Mouse (Mus musculus) granulocyte monocyte progenitor cell, adult 5-6 weeks (primary cell): ENCODE measurements around the gene Il17d. TPM values are rescaled to one million over a fixed set of nuclear protein-coding genes. Genes with fewer than 3 reads are reported as not detected.

ENCODE experiments used
- ATAC-seq: replicated peaks from 2 replicates; pipeline ENCODE4 v1.8.0; 2016; ENCODE audit warnings: mild to moderate bottlenecking, moderate TSS enrichment, inconsistent platforms; ENCODE audit not compliant: poor library complexity, severe bottlenecking
- total RNA-seq, 2 experiments: library from RNA; stranded (forward) in 1 of 2; stranded (reverse) in 1 of 2; fragments of 200-712, 200-1000 nt in 1 of 2; fragments of >200 nt in 1 of 2; fragmentation: Nextera tagmentation in 1 of 2; gene quantifications; 2 replicates each; pipeline ENCODE4 v1.2.3; 2014 to 2017

Il17d gene
- total RNA-seq (2014; fragmentation: Nextera tagmentation) (not detected in 2 replicates), total RNA-seq (2017) (not detected in 2 replicates)

GRCm38 (mm10) chr14:57524671-57525387, at the start of gene Il17d:
Gene Il17d, plus strand, starts transcription at chr14:57524777.
- peak; percentile 6; the same call in 1 of the 2 replicates for ATAC-seq

- no peak for ATAC-seq
These were observed 49.5 kb upstream of the Il17d start for GRCm38 (mm10) chr14:57475057-57475456.

- ATAC-seq: no peak
These were observed 42.3 kb upstream of the Il17d start for GRCm38 (mm10) chr14:57482262-57482661.

GRCm38 (mm10) chr14:57484183-57484582, 40.4 kb upstream of the Il17d start:
- no peak for ATAC-seq

GRCm38 (mm10) chr14:57489696-57490095, 34.9 kb upstream of the Il17d start:
- ATAC-seq: no peak

- no peak for ATAC-seq
These were observed 30.7 kb upstream of the Il17d start for GRCm38 (mm10) chr14:57493840-57494239.

GRCm38 (mm10) chr14:57503729-57504128, 20.8 kb upstream of the Il17d start:
- ATAC-seq: no peak

GRCm38 (mm10) chr14:57509554-57509953, 15.0 kb upstream of the Il17d start:
- no peak for ATAC-seq

GRCm38 (mm10) chr14:57515156-57515762, 9.3 kb upstream of the Il17d start:
- no peak for ATAC-seq

- ATAC-seq: no peak
These were observed 7.6 kb upstream of the Il17d start for GRCm38 (mm10) chr14:57517001-57517400.

- ATAC-seq: no peak
These were observed 815 bp upstream of the Il17d start for GRCm38 (mm10) chr14:57523762-57524161.

GRCm38 (mm10) chr14:57525388-57526049, 942 bp downstream of the Il17d start:
- peak; percentile 60 for ATAC-seq

- ATAC-seq: no peak
These were observed 1.6 kb downstream of the Il17d start for GRCm38 (mm10) chr14:57526050-57526623.

- ATAC-seq: peak; percentile 63
These were observed 2.5 kb downstream of the Il17d start for GRCm38 (mm10) chr14:57527122-57527521.

- no peak for ATAC-seq
These were observed 3.0 kb downstream of the Il17d start for GRCm38 (mm10) chr14:57527598-57527997.

GRCm38 (mm10) chr14:57529086-57529785, 4.7 kb downstream of the Il17d start:
- ATAC-seq: peak; percentile 15

- ATAC-seq: no peak
These were observed 5.4 kb downstream of the Il17d start for GRCm38 (mm10) chr14:57529786-57530515.

GRCm38 (mm10) chr14:57532577-57532976, 8.0 kb downstream of the Il17d start:
- no peak for ATAC-seq

- peak; percentile 50 for ATAC-seq
These were observed 8.6 kb downstream of the Il17d start for GRCm38 (mm10) chr14:57533214-57533613.

- no peak for ATAC-seq
These were observed 9.3 kb downstream of the Il17d start for GRCm38 (mm10) chr14:57533841-57534240.
